Mouse (Mus musculus): Measurements from ENCODE around the gene Nr2f2. TPM values are rescaled to one million over a fixed set of nuclear protein-coding genes. Genes with fewer than 3 reads are reported as not detected.
A peak's percentile ranks its signal among the peaks of the same experiment; 100 is the strongest.

Nr2f2 gene
- polyA plus RNA-seq, 1 experiment, result 231 TPM

DNA sequence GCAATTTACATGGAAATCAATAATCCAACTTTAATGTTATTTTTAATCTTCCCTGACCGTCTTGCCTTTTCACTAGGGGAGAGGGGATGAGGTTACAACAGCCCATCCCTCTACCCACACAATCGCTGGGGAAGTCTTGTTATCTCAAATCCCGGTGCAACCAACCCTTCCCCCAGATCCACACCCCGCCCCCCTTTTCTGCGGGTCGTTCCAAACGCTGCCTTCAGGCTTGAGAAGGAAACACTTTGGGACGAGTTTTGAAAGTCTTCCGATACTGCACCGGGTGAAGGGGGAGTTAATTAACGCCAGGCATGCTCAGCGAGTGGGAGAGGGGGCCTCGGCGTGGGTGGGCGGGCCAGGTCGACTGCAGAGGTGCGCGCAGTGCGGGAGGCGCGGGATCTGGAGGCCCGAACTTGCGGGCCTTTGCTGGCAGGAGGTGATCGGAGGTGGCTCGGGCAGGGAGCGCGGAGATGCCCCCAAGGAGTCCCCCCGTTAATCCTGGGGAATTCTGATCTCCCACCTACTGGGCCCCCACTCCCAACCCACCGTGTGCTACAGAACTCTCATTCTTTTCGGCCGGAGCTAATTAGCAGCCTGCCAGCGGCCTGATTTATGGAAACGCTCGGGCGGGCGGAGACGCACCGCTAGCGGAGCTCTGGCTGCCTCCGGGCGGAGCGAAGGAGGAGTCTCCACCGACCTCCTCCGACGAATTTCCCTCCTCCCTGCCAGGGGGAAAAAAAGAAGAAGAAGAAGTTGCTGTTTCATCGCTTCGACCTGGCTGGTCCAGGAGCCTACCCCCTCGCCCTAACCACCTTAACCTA is 35.1 kb downstream of the Nr2f2 start:
- TF ChIP-seq POLR2A (IDR thresholded peaks at IDR 0.05; ENCODE audit: borderline replicate concordance, extremely low read depth, low read depth, low read length), result no peak; the same call in 1 of the 2 replicates
- no peak for TF ChIP-seq CTCF (IDR thresholded peaks at IDR 0.05; ENCODE audit: insufficient read depth, low read length)
- DNase-seq, result peak; percentile 49
- peak overlapping the region; percentile 63 for H3K4me3 ChIP-seq (replicated peaks; ENCODE audit: extremely low read depth, low read depth, low read length)
- WGBS, result 1% methylated on average over 48 of the region's 48 CpGs
- no peaks in the 10 kb centered on the region for H3K4me1 ChIP-seq (ENCODE audit: control insufficient read depth, insufficient read depth, low read length)

DNA sequence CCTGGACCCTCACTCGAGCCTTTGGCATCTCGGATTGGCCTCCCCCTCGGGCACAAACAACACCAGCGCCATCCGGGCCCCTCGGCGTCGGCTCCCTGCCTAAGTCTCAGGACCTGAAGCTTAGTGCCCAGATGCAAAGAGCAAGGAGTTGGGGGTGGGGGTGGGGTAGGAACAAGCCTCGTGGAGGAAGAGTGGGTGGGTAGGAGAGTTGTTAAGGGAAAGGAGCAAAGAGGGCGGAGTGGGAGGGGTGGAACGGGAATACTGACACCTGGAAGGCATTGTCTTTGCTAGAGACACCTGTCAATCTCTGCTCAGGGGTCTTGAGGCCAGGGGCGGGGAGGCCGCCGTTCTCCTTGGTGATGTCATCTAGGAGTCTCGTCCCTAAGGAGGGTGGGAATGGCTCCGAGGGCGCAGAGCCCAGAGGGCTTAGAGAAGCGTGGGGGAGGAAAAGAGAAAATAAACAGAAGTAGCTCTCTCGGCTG is 35.7 kb downstream of the Nr2f2 start:
- Histone ChIP-seq H3K4me1 (ENCODE audit: control insufficient read depth, insufficient read depth, low read length) (no peaks in the 10 kb centered on the region), H3K4me3 (replicated peaks; ENCODE audit: extremely low read depth, low read depth, low read length) (peak overlapping the region; percentile 11)
- TF ChIP-seq CTCF (IDR thresholded peaks at IDR 0.05; ENCODE audit: insufficient read depth, low read length), result no peak
- TF ChIP-seq POLR2A (IDR thresholded peaks at IDR 0.05; ENCODE audit: borderline replicate concordance, extremely low read depth, low read depth, low read length), result no peak
- DNase-seq, result no peak
- 10% methylated on average over 19 of the region's 19 CpGs for WGBS

DNA sequence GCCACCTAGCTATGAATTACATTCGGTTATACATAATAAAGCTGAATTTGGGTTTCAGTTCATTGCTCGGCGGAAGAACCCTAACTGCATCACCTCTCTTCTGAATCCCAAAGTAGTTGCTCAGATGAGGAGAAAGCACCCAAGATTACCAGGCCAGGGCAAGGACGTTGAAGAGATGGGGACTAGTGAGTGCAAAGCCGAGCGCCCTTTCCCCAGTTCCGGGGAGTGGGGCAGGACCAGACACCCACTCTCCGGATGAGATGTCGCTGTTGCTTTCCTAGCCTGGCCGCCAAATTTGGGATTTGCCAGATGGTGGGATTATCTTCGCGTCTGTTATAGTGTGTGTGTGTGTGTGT is 36.4 kb downstream of the Nr2f2 start:
- Histone ChIP-seq H3K4me3 (replicated peaks; ENCODE audit: extremely low read depth, low read depth, low read length) (no peak overlapping the region), H3K4me1 (ENCODE audit: control insufficient read depth, insufficient read depth, low read length) (no peaks in the 10 kb centered on the region)
- no peak for DNase-seq
- WGBS, result 38% methylated on average over 12 of the region's 12 CpGs
- no peak for TF ChIP-seq POLR2A (IDR thresholded peaks at IDR 0.05; ENCODE audit: borderline replicate concordance, extremely low read depth, low read depth, low read length)
- TF ChIP-seq CTCF (IDR thresholded peaks at IDR 0.05; ENCODE audit: insufficient read depth, low read length), result no peak

DNA sequence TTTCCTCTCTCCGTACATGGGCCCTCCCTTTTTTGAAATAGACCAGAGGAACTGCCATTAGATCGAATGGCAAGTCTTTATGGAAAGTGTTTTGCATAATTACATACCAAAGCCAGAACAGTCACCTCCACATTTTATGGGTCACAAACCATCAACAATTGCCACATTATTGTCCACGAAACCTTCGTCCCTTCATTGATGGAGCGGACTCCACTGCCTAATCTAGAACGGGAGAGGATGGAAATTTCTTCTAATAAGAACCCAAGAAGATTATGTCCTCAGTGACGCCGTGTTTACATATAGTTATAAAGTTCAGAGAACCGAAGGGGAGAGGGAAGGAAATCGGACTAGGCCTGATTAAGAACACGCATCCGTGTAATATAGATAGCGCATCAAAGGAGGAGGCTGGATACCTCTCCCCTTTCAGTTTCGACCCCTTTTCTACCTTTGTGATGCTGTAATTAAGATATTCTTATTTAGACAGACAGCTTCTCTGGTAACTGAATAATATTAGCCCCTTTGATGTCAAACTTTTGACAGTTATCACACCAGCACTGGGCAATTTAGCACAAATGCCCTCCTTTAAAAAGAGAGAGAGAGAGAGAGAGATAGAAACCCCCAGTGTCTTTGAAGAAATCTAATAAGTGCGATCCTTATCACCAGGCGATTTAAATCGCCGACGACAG is 36.9 kb downstream of the Nr2f2 start:
- WGBS, result 61% methylated on average over 19 of the region's 19 CpGs
- no peak for TF ChIP-seq POLR2A (IDR thresholded peaks at IDR 0.05; ENCODE audit: borderline replicate concordance, extremely low read depth, low read depth, low read length)
- no peak for TF ChIP-seq CTCF (IDR thresholded peaks at IDR 0.05; ENCODE audit: insufficient read depth, low read length)
- DNase-seq, result no peak
- no peaks in the 10 kb centered on the region for H3K4me1 ChIP-seq (ENCODE audit: control insufficient read depth, insufficient read depth, low read length)
- H3K4me3 ChIP-seq (replicated peaks; ENCODE audit: extremely low read depth, low read depth, low read length), result no peak overlapping the region

DNA sequence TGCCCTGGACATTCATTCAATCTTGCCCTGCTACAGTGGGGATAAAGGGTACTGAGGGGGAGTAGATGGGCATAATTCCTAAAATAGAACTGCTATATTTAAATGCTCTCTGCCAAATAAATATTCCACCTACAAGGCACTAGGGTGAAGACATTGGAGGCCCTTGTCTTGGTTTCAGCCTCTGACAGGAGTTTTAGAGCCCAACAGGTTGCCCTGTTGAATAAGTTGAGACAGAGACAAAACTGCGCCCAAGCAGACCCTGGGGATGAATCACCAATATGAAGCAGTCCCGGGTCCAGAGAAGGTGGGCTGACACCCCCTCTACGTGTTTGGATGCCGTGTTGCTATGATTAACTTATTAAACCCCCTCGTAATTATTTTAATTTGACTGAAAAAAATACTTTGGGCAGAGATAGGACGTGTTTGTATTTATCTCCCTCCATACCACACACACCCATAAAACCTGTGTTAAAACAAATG is 37.5 kb downstream of the Nr2f2 start:
- Histone ChIP-seq H3K4me1 (ENCODE audit: control insufficient read depth, insufficient read depth, low read length) (no peaks in the 10 kb centered on the region), H3K4me3 (replicated peaks; ENCODE audit: extremely low read depth, low read depth, low read length) (no peak overlapping the region)
- 62% methylated on average over 6 of the region's 6 CpGs for WGBS
- no peak for DNase-seq
- TF ChIP-seq CTCF (IDR thresholded peaks at IDR 0.05; ENCODE audit: insufficient read depth, low read length) (no peak), POLR2A (IDR thresholded peaks at IDR 0.05; ENCODE audit: borderline replicate concordance, extremely low read depth, low read depth, low read length) (no peak)

DNA sequence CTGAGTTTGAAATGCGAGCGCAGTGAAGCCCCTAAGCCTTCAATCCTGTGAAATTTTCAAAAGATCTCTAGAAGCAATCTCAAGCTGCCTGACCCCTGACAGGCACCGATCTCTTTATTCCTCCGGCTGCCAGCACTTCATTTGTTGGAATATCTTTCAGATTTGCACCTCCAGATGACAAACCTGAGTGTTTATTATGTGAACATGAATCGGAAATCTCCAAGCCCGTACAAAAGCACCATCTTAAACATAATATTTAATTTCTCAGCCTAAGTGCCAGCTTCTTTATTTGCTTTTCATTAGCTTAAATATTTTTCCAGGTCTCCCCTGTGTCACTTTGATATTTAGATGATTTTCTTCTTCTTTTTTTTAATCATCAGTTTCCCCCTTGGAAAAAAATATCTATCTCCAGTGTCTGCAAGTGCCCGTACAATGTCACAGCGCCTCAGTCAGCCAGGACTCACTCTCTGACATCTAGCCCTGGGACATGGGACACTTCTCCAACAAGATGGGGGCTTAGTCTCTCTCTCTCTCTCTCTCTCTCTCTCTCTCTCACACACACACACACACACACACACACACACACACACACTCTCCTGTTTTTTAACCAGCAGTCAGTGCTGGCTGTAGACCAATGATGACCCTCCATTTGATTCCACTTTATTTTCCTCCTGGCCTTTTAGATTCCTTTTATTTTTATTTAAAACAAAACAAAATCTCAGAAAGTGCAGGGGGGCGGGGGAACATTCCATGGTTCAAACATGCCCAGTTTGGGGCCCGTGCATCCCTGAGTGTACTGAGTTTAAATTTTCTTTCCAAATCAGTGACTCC is 38.1 kb downstream of the Nr2f2 start:
- no peak for DNase-seq
- TF ChIP-seq POLR2A (IDR thresholded peaks at IDR 0.05; ENCODE audit: borderline replicate concordance, extremely low read depth, low read depth, low read length) (no peak), CTCF (IDR thresholded peaks at IDR 0.05; ENCODE audit: insufficient read depth, low read length) (no peak)
- WGBS, result 42% methylated on average over 10 of the region's 10 CpGs

DNA sequence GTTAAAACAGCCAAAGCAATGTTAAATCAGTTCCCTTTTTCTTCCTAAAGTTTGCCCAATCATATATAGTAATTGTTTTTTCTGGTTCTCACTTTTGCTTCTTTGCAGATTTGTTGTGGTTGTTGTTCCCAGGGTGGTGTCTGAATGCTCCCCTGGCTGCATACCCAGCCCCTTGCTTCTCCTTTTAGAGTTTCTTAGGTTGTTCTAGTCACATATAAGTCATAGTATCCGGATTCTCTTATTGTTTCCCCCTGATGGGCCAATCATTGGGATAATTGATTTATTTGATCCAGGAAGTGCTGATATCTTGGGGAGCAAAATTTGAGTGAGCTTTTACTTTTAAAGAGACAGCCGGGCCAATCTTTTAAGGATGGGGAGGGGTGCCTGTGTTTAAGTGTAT is 39.3 kb downstream of the Nr2f2 start:
- DNase-seq, result no peak
- TF ChIP-seq CTCF (IDR thresholded peaks at IDR 0.05; ENCODE audit: insufficient read depth, low read length) (no peak), POLR2A (IDR thresholded peaks at IDR 0.05; ENCODE audit: borderline replicate concordance, extremely low read depth, low read depth, low read length) (no peak)
- 51% methylated on average over 2 of the region's 2 CpGs for WGBS
- no peaks in the 10 kb centered on the region for H3K4me1 ChIP-seq (ENCODE audit: control insufficient read depth, insufficient read depth, low read length)
- no peak overlapping the region for H3K4me3 ChIP-seq (replicated peaks; ENCODE audit: extremely low read depth, low read depth, low read length)

More for the DNA sequence above, 38.1 kb downstream of the Nr2f2 start:
- no peaks in the 10 kb centered on the region for H3K4me1 ChIP-seq (ENCODE audit: control insufficient read depth, insufficient read depth, low read length)
- H3K4me3 ChIP-seq (replicated peaks; ENCODE audit: extremely low read depth, low read depth, low read length), result no peak overlapping the region

DNA sequence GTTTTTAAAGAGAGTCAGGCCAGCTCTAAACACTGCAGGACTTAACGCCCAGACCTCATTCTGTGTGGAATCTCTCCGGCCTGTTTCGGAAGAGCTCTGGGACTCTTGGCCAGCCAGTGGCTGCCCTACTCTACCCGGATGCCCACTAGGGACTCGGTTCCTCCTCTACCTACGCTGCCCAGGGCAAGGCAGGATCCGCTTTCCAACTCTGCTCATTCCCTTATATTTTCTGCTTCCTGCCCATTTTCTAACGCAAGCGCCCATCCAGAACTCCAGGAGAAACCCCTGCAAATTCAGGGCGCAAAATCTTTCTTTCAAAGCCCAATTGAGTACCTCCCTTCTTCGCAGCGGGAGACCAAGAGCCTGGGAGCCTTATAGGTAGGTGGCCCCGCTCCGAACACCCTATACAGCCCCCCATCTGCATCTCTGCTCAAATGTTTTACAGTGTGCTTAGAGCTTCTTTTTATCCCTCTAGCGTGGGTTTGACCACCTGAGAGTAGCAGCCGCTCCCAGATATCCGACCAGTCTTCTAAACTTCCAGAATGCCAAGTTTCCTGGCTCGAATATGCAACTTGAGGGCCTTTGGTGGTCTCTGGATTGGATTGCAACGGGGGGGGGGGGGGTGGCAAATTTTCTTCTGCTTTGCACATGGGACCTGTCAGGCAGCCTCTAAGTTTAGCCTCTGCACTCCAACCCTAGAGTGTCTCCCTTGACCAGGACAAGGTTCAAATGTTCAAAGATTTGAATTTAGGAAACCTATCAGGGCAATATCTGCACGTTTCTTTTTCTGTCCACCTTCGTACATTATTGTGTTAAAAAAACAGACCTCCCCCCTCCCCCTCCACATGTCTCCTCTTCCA is 40.1 kb downstream of the Nr2f2 start:
- 29% methylated on average over 21 of the region's 21 CpGs for WGBS
- no peak for DNase-seq
- no peak for TF ChIP-seq CTCF (IDR thresholded peaks at IDR 0.05; ENCODE audit: insufficient read depth, low read length)
- no peak for TF ChIP-seq POLR2A (IDR thresholded peaks at IDR 0.05; ENCODE audit: borderline replicate concordance, extremely low read depth, low read depth, low read length)
- no peaks in the 10 kb centered on the region for H3K4me1 ChIP-seq (ENCODE audit: control insufficient read depth, insufficient read depth, low read length)
- no peak overlapping the region for H3K4me3 ChIP-seq (replicated peaks; ENCODE audit: extremely low read depth, low read depth, low read length)

All from lung, adult 2 months (tissue).